Mouse (Mus musculus): Measurements from ENCODE around the gene Cd33. TPM values are rescaled to one million over a fixed set of nuclear protein-coding genes. Genes with fewer than 3 reads are reported as not detected.

The Cd33 gene
- total RNA-seq (2017), result 246 and 256 TPM in 2 replicates

GRCm38 (mm10) chr7:43544225-43544977 is at the start of gene Cd33:
Gene Cd33 (minus strand): TSS chr7:43544428.
- peak; percentile 63 for ATAC-seq (ENCODE audit: extremely low read depth, insufficient number of reproducible peaks, low FRiP score, poor library complexity, severe bottlenecking)

GRCm38 (mm10) chr7:43584790-43585189 is 40.6 kb upstream of the Cd33 start:
- ATAC-seq (ENCODE audit: extremely low read depth, insufficient number of reproducible peaks, low FRiP score, poor library complexity, severe bottlenecking), result no peak

GRCm38 (mm10) chr7:43580526-43580925 is 36.3 kb upstream of the Cd33 start:
- no peak for ATAC-seq (ENCODE audit: extremely low read depth, insufficient number of reproducible peaks, low FRiP score, poor library complexity, severe bottlenecking)

GRCm38 (mm10) chr7:43579440-43580171 is 35.4 kb upstream of the Cd33 start, which contains the start of gene Zfp719:
Gene Zfp719 (plus strand): TSS chr7:43579610.
- peak; percentile 97 for ATAC-seq (ENCODE audit: extremely low read depth, insufficient number of reproducible peaks, low FRiP score, poor library complexity, severe bottlenecking)

- ATAC-seq (ENCODE audit: extremely low read depth, insufficient number of reproducible peaks, low FRiP score, poor library complexity, severe bottlenecking), result no peak
These were observed 27.0 kb upstream of the Cd33 start for GRCm38 (mm10) chr7:43571216-43571615.

- no peak for ATAC-seq (ENCODE audit: extremely low read depth, insufficient number of reproducible peaks, low FRiP score, poor library complexity, severe bottlenecking)
These were observed 19.1 kb upstream of the Cd33 start for GRCm38 (mm10) chr7:43563300-43563699.

- peak; percentile 60 for ATAC-seq (ENCODE audit: extremely low read depth, insufficient number of reproducible peaks, low FRiP score, poor library complexity, severe bottlenecking)
These were observed 18.4 kb upstream of the Cd33 start for GRCm38 (mm10) chr7:43562651-43563070.

GRCm38 (mm10) chr7:43562006-43562633 is 17.9 kb upstream of the Cd33 start, which contains the start of gene Zfp658:
Gene Zfp658 (plus strand): TSS chr7:43562256.
- ATAC-seq (ENCODE audit: extremely low read depth, insufficient number of reproducible peaks, low FRiP score, poor library complexity, severe bottlenecking), result peak; percentile 88

GRCm38 (mm10) chr7:43556901-43557300 is 12.7 kb upstream of the Cd33 start:
- no peak for ATAC-seq (ENCODE audit: extremely low read depth, insufficient number of reproducible peaks, low FRiP score, poor library complexity, severe bottlenecking)

- no peak for ATAC-seq (ENCODE audit: extremely low read depth, insufficient number of reproducible peaks, low FRiP score, poor library complexity, severe bottlenecking)
These were observed 11.1 kb upstream of the Cd33 start for GRCm38 (mm10) chr7:43555351-43555750.

GRCm38 (mm10) chr7:43554550-43554949 is 10.3 kb upstream of the Cd33 start:
- no peak for ATAC-seq (ENCODE audit: extremely low read depth, insufficient number of reproducible peaks, low FRiP score, poor library complexity, severe bottlenecking)

- ATAC-seq (ENCODE audit: extremely low read depth, insufficient number of reproducible peaks, low FRiP score, poor library complexity, severe bottlenecking), result peak; percentile 56; the same call in 1 of the 2 replicates
These were observed 8.9 kb upstream of the Cd33 start for GRCm38 (mm10) chr7:43553153-43553552.

GRCm38 (mm10) chr7:43548206-43548605 is 4.0 kb upstream of the Cd33 start:
- ATAC-seq (ENCODE audit: extremely low read depth, insufficient number of reproducible peaks, low FRiP score, poor library complexity, severe bottlenecking), result no peak

GRCm38 (mm10) chr7:43547666-43548065 is 3.4 kb upstream of the Cd33 start:
- ATAC-seq (ENCODE audit: extremely low read depth, insufficient number of reproducible peaks, low FRiP score, poor library complexity, severe bottlenecking), result no peak

GRCm38 (mm10) chr7:43545656-43546545 is 1.7 kb upstream of the Cd33 start:
- peak; percentile 59; the same call in 1 of the 2 replicates for ATAC-seq (ENCODE audit: extremely low read depth, insufficient number of reproducible peaks, low FRiP score, poor library complexity, severe bottlenecking)

GRCm38 (mm10) chr7:43538524-43538923 is 5.7 kb downstream of the Cd33 start:
- peak; percentile 75 for ATAC-seq (ENCODE audit: extremely low read depth, insufficient number of reproducible peaks, low FRiP score, poor library complexity, severe bottlenecking)

- peak; percentile 71 for ATAC-seq (ENCODE audit: extremely low read depth, insufficient number of reproducible peaks, low FRiP score, poor library complexity, severe bottlenecking)
These were observed 11.2 kb downstream of the Cd33 start for GRCm38 (mm10) chr7:43532936-43533505.

GRCm38 (mm10) chr7:43530216-43530785 is 13.9 kb downstream of the Cd33 start:
- ATAC-seq (ENCODE audit: extremely low read depth, insufficient number of reproducible peaks, low FRiP score, poor library complexity, severe bottlenecking), result peak; percentile 80

All from neutrophil, adult 5-6 weeks (primary cell).